Mouse (Mus musculus): ENCODE results near the gene Pbld1. TPM values are rescaled to one million over a fixed set of nuclear protein-coding genes. Genes with fewer than 3 reads are reported as not detected.
"Not testable (repeated sequence)": the region's sequence is repeated elsewhere in the genome, so short reads cannot be mapped to it uniquely, and the experiment has no call there.

Gene Pbld1
- polyA plus RNA-seq, 1 experiment from 2014 or later = 0.33 TPM

DNA sequence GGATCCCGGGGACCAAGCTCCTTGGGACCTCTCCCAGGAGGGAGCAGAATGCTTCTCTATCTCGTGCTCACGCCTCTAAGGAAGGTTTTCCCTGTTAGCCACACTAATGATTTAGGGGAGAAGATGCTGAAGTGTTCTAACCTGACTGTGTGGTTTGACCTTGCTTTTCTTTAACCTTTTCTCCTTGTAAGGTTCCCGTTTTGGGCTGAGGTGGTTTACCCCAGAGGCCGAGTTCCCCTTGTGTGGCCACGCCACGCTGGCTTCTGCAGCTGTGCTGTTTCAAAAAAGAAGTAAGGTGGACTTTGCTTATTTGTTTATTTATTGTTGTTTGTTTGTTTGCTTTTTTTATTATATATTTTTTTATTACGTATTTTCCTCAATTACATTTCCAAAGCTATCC, 12.2 kb upstream of the Pbld1 start:
- H3K27ac ChIP-seq (replicated peaks) = no peak overlapping the region
- WGBS = 76% methylated on average over 8 of the region's 8 CpGs
- H3K4me1 ChIP-seq = peaks cover 4% of the 10 kb centered on the region; the same call in 1 of the 2 replicates
- no peak for ATAC-seq (ENCODE audit: extremely low read depth, insufficient number of reproducible peaks, low FRiP score, low TSS enrichment)
- H3K9ac ChIP-seq = no peak overlapping the region
- no peak overlapping the region for H3K4me2 ChIP-seq
- no peak overlapping the region for H3K4me3 ChIP-seq
- no peaks in the 10 kb centered on the region for H3K9me3 ChIP-seq
- H3K36me3 ChIP-seq = no peaks in the 10 kb centered on the region
- H3K27me3 ChIP-seq (replicated peaks) = no peaks in the 10 kb centered on the region

DNA sequence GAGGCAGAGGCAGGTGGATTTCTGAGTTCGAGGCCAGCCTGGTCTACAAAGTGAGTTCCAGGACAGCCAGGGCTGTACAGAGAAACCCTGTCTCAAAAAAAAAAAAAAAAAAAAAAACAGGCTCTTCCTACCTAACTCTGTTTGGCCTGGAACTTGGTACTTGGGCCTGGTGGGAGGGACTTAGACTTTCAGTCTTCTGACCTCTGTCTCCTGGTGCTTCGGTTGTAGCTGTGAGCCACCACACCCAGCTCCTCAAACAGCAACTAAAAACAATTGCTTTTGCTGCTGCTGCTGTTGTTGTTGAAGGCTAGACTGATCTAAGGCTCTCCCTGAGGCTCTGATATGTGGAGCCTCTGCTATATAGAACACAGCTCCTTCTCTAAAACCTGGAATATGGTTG, 10.9 kb upstream of the Pbld1 start:
- no peaks in the 10 kb centered on the region for H3K27me3 ChIP-seq (replicated peaks)
- H3K4me3 ChIP-seq = no peak overlapping the region
- H3K4me2 ChIP-seq = no peak overlapping the region
- no peak overlapping the region for H3K27ac ChIP-seq (replicated peaks)
- H3K9ac ChIP-seq = no peak overlapping the region
- H3K4me1 ChIP-seq = peaks cover 4% of the 10 kb centered on the region
- no peak for ATAC-seq (ENCODE audit: extremely low read depth, insufficient number of reproducible peaks, low FRiP score, low TSS enrichment)
- H3K36me3 ChIP-seq = no peaks in the 10 kb centered on the region
- 58% methylated on average over 2 of the region's 2 CpGs for WGBS
- H3K9me3 ChIP-seq = no peaks in the 10 kb centered on the region

DNA sequence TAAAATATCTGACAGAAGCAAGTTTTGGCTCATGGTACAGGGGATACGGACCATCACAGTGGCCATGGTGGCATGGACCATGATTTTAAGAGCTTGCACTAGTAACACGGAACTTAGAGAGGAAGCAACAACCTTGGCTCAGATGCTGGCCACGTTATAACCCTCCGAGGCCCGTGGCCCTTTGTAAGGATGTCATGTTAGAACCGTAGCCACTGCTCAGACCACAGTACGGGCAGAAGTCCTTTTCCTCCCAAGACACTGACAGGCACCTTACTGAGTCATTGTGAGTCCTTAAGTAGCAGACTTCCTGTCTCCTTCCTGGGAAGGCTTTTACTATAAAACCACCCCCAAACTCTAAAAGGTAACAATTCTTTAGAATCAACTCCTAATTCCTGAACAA, 8.7 kb upstream of the Pbld1 start:
- H3K4me1 ChIP-seq = peaks cover 4% of the 10 kb centered on the region
- H3K4me2 ChIP-seq = no peak overlapping the region
- no peaks in the 10 kb centered on the region for H3K9me3 ChIP-seq
- no peak for ATAC-seq (ENCODE audit: extremely low read depth, insufficient number of reproducible peaks, low FRiP score, low TSS enrichment)
- no peak overlapping the region for H3K4me3 ChIP-seq
- H3K27me3 ChIP-seq (replicated peaks) = no peaks in the 10 kb centered on the region
- H3K36me3 ChIP-seq = no peaks in the 10 kb centered on the region
- no peak overlapping the region for H3K27ac ChIP-seq (replicated peaks)
- H3K9ac ChIP-seq = no peak overlapping the region
- 79% methylated on average over 7 of the region's 7 CpGs for WGBS

DNA sequence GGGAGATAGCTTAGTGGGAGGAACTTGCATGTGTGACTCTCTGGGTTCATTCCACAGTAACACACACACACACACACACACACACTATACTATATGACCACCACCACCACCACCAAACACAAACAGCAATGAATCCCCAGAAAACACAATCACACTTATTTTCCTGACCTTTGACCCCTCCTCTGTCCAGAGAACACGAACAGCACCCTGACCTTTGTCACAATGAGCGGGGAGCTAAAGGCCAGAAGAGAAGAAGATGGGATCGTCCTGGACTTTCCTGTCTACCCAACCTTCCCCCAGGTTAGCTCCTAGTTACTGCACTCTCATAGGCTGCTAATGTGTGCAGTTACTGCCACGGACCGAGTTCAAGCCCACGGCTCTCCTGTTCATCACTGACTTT, 8.0 kb upstream of the Pbld1 start:
- H3K9me3 ChIP-seq = no peaks in the 10 kb centered on the region
- H3K4me3 ChIP-seq = no peak overlapping the region
- H3K27ac ChIP-seq (replicated peaks) = no peak overlapping the region
- H3K4me1 ChIP-seq = peaks cover 4% of the 10 kb centered on the region
- no peak overlapping the region for H3K9ac ChIP-seq
- 0 out of 2 replicates have a peak, but pooled peaks cover 5% of the 10 kb centered on the region for H3K27me3 ChIP-seq (replicated peaks)
- H3K4me2 ChIP-seq = no peak overlapping the region
- WGBS = 76% methylated on average over 6 of the region's 6 CpGs
- H3K36me3 ChIP-seq = no peaks in the 10 kb centered on the region
- no peak for ATAC-seq (ENCODE audit: extremely low read depth, insufficient number of reproducible peaks, low FRiP score, low TSS enrichment)

DNA sequence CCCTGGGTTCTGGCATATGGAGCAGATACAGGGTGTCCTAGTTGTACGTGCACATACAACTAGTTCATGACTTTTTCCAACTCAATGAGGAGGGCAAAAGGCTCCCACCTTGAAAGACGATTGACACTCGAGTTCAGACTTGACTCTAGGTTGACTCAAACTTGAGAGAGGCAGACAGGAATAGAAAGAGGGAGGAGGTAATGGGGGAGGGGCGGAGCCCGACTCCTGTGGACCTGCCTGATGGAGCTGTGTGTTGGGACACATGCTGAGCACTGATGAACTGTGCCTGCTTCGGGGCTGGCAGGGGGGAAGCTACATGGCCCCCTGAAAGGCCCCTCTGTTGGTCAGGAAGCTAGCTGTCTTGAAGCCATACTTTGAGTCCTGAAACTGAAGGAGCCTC, 7.0 kb upstream of the Pbld1 start:
- 39% methylated on average over 6 of the region's 6 CpGs for WGBS
- Histone ChIP-seq H3K27ac (replicated peaks) (no peak overlapping the region), H3K9ac (no peak overlapping the region), H3K4me3 (no peak overlapping the region), H3K36me3 (no peaks in the 10 kb centered on the region), H3K4me1 (peaks cover 9% of the 10 kb centered on the region), H3K27me3 (replicated peaks) (0 out of 2 replicates have a peak, but pooled peaks cover 5% of the 10 kb centered on the region), H3K4me2 (no peak overlapping the region), H3K9me3 (no peaks in the 10 kb centered on the region)
- ATAC-seq (ENCODE audit: extremely low read depth, insufficient number of reproducible peaks, low FRiP score, low TSS enrichment) = no peak

DNA sequence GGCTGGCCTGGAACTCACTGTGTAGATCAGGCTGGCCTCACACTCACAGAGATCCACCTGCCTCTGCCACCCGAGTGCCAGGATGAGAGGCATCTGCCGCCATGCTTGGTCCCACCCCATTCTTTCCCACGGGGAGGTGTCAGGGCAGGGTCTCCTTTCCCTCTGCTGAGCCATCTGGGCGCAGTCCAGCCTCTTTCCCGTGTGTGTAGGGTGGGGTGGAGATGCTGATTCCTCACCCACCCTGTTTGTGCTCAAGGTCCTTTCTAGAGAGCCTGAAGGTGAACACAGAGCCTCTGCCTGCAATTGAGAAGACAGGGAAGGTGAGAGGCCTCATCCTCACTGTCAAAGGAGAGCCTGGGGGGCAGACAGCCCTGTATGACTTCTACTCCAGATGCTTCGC, 5.9 kb upstream of the Pbld1 start:
- H3K4me3 ChIP-seq; H3K9ac ChIP-seq; H3K36me3 ChIP-seq; H3K9me3 ChIP-seq; H3K27me3 ChIP-seq (replicated peaks); H3K27ac ChIP-seq (replicated peaks); H3K4me2 ChIP-seq; H3K4me1 ChIP-seq; ATAC-seq (ENCODE audit: extremely low read depth, insufficient number of reproducible peaks, low FRiP score, low TSS enrichment): not testable (repeated sequence)
- 66% methylated on average over 6 of the region's 6 CpGs for WGBS

DNA sequence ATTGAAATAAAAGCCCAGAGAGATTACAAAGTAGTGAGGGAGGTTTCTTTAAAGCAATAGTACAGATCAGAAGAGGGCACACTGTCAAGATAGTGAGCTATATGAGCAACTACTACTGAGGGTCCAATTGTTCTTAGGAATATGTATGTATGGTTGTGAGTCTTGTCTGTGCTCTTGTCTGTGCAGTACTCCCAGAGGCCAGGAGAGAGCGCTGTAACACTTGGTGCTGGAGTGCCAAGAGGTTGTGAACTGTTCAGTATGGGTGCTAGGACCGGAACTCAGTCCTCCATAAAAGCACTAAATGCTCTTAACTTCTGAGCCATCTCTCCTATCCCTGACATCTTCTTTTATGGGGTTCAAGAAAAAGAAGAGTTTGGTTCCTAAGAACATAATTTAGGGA, 5.4 kb upstream of the Pbld1 start:
- H3K27me3 ChIP-seq (replicated peaks) = peaks cover 5% of the 10 kb centered on the region; the same call in 1 of the 2 replicates
- H3K9me3 ChIP-seq = no peaks in the 10 kb centered on the region
- no peak overlapping the region for H3K9ac ChIP-seq
- no peak overlapping the region for H3K4me3 ChIP-seq
- H3K27ac ChIP-seq (replicated peaks) = no peak overlapping the region
- H3K36me3 ChIP-seq = no peaks in the 10 kb centered on the region
- 64% methylated on average over 2 of the region's 2 CpGs for WGBS
- peaks cover 9% of the 10 kb centered on the region for H3K4me1 ChIP-seq
- no peak for ATAC-seq (ENCODE audit: extremely low read depth, insufficient number of reproducible peaks, low FRiP score, low TSS enrichment)
- no peak overlapping the region for H3K4me2 ChIP-seq

DNA sequence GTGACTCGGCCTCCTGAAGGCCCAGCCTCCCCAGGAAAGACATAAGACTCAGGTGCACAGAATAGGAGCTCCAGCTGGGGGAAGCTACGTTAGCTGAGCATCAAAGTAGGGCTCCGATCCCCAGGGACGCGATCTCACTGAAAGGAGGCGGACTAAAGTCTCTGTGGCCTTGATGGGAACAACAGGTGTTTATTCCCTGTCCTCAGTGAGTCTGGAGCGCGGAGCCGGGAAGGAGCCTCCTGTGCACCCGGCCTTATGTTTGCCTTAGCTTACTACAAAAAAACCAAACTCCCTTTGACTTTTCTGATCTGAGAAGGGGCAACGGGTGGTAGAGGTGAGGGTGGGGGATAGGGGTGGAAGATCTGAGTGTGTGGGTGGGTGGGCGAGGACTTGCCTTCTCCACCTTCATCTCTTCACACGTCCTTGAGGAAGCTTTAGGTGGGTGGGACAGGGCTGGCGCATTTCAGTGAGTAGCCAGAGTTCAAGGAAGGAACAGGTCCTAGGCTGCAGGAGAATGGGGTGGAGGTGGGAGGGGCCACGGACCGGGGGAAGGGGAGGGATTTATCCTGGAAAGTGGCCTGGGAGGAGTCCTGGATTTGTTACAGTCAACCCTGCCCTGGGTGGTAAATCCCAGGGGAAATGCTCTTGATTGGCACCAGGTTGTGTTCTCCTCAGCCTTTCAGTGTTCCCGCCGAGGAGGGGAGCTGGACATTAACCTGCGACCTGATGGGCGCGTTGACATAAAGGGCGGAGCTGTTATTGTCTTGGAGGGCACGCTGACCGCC, 2.8 kb upstream of the Pbld1 start:
- Histone ChIP-seq H3K9me3 (no peaks in the 10 kb centered on the region), H3K27me3 (replicated peaks) (peaks cover 9% of the 10 kb centered on the region; the same call in 1 of the 2 replicates), H3K36me3 (no peaks in the 10 kb centered on the region), H3K9ac (no peak overlapping the region), H3K4me3 (no peak overlapping the region), H3K27ac (replicated peaks) (no peak overlapping the region), H3K4me2 (peak overlapping the region; percentile 39), H3K4me1 (peaks cover 16% of the 10 kb centered on the region)
- 30% methylated on average over 24 of the region's 24 CpGs for WGBS
- ATAC-seq (ENCODE audit: extremely low read depth, insufficient number of reproducible peaks, low FRiP score, low TSS enrichment) = peak; percentile 21; the same call in 1 of the 2 replicates

DNA sequence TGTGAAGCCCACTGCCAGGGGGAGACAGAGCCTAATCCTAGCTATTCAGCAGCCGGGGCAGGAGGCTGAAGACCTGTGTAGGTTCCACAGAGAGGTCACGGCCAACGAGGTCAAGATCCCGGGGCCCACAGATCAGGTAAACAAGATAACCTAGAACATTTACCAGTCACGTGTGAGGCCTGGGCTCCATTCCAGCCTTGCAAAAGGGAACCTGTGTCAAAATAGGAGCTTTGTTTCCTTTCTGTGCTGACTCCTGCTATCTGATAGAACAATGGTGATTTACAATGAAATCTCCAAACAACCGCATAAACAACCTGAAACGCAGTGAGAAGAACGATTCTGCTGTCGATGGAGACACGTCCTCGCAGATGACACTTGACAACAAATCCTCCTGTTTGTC, 444 bp downstream of the Pbld1 start:
- no peaks in the 10 kb centered on the region for H3K9me3 ChIP-seq
- H3K4me1 ChIP-seq = peaks cover 12% of the 10 kb centered on the region; the same call in 1 of the 2 replicates
- no peak for ATAC-seq (ENCODE audit: extremely low read depth, insufficient number of reproducible peaks, low FRiP score, low TSS enrichment)
- H3K9ac ChIP-seq = no peak overlapping the region
- H3K4me3 ChIP-seq = no peak overlapping the region
- WGBS = 47% methylated on average over 11 of the region's 11 CpGs
- no peaks in the 10 kb centered on the region for H3K36me3 ChIP-seq
- H3K4me2 ChIP-seq = no peak overlapping the region
- no peak overlapping the region for H3K27ac ChIP-seq (replicated peaks)
- peaks cover 9% of the 10 kb centered on the region; the same call in 1 of the 2 replicates for H3K27me3 ChIP-seq (replicated peaks)

DNA sequence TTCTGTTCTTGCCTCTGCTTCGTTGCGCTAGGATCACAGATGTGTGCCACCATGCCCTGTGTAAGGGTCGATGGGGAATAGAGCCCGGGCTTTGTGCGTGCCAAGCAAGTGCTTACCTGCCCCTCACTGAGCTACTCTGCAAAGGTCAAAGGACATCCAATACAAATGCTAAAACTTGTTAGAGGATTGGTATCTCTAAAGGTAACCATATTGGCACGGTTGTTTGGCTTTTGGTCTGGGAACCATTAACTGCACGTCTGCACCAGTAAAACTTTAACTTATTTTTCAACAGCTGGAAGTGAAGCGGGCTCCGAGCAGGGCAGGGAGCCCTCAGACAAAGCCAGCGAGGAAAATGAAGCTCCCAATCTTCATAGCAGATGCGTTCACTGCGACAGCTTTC, 1.3 kb downstream of the Pbld1 start:
- ATAC-seq (ENCODE audit: extremely low read depth, insufficient number of reproducible peaks, low FRiP score, low TSS enrichment) = no peak
- Histone ChIP-seq H3K27me3 (replicated peaks) (peaks cover 9% of the 10 kb centered on the region; the same call in 1 of the 2 replicates), H3K4me3 (no peak overlapping the region), H3K9ac (no peak overlapping the region), H3K4me2 (no peak overlapping the region), H3K4me1 (peaks cover 12% of the 10 kb centered on the region; the same call in 1 of the 2 replicates), H3K36me3 (no peaks in the 10 kb centered on the region), H3K9me3 (no peaks in the 10 kb centered on the region), H3K27ac (replicated peaks) (no peak overlapping the region)
- 72% methylated on average over 12 of the region's 12 CpGs for WGBS

DNA sequence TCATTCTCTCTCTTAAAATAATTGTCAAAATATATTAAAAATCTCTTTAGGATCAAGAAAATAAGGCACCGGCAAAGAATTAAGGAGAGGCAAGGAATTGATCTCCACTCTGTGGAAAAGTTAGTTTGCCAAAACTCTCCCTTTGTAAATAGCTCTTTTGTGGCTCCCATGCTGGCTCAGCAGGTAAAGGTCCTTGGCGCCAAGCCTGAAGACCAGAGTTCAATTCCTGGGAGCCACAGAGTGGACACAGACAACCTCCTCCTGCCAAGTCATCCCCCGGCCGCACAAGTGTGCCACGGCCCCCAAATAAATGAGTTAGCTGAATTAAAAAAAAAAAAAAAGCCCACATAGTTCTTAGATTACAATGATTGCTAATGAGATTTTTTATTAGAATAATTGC, 2.7 kb downstream of the Pbld1 start:
- Histone ChIP-seq H3K27me3 (replicated peaks) (peaks cover 4% of the 10 kb centered on the region; the same call in 1 of the 2 replicates), H3K4me3 (no peak overlapping the region), H3K4me2 (no peak overlapping the region), H3K9me3 (no peaks in the 10 kb centered on the region), H3K9ac (no peak overlapping the region), H3K27ac (replicated peaks) (no peak overlapping the region), H3K36me3 (no peaks in the 10 kb centered on the region), H3K4me1 (peaks cover 7% of the 10 kb centered on the region; the same call in 1 of the 2 replicates)
- 90% methylated on average over 5 of the region's 5 CpGs for WGBS
- ATAC-seq (ENCODE audit: extremely low read depth, insufficient number of reproducible peaks, low FRiP score, low TSS enrichment) = no peak

DNA sequence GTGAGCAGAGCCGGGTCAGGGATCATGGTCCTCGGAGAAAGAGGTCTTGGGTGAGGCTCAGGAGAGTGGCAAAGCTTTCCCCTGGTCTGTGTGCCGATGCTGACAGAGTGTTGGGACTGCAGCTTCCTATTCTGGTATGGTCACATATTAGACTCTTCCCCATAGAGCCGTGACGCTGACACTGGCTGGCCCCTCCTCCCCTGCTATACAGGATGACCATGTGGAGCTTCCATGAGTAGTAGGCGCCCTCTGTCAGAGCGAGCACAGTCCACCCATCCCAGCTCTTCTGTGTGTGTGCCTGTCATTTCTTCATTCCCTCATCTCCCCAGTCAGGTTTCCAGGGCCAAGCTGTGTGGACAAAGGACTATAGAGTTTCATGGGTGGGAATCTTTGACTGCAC, 3.4 kb downstream of the Pbld1 start:
- H3K36me3 ChIP-seq = no peaks in the 10 kb centered on the region
- no peak; the same call in 1 of the 2 replicates for ATAC-seq (ENCODE audit: extremely low read depth, insufficient number of reproducible peaks, low FRiP score, low TSS enrichment)
- no peaks in the 10 kb centered on the region for H3K9me3 ChIP-seq
- no peak overlapping the region for H3K27ac ChIP-seq (replicated peaks)
- peaks cover 4% of the 10 kb centered on the region; the same call in 1 of the 2 replicates for H3K27me3 ChIP-seq (replicated peaks)
- H3K4me1 ChIP-seq = peaks cover 7% of the 10 kb centered on the region; the same call in 1 of the 2 replicates
- H3K9ac ChIP-seq = no peak overlapping the region
- WGBS = 79% methylated on average over 7 of the region's 7 CpGs
- no peak overlapping the region for H3K4me3 ChIP-seq
- H3K4me2 ChIP-seq = no peak overlapping the region

Data from heart, embryonic 13.5 days (tissue).